Mouse (Mus musculus): ENCODE measurements around the gene Cyp4f17.
A peak's percentile ranks its signal among the peaks of the same experiment; 100 is the strongest.
"Not testable (repeated sequence)": the region's sequence is repeated elsewhere in the genome, so short reads cannot be mapped to it uniquely, and the experiment has no call there.

The Cyp4f17 gene

GRCm38 (mm10) chr17:32505851-32506728, at the start of gene Cyp4f17:
TSS of gene Cyp4f17 (plus strand) at chr17:32506050.
- DNase-seq: no peak

GRCm38 (mm10) chr17:32468494-32468893, 37.4 kb upstream of the Cyp4f17 start:
- DNase-seq: no peak

GRCm38 (mm10) chr17:32470795-32471194, 35.1 kb upstream of the Cyp4f17 start:
- no peak for DNase-seq

- DNase-seq: no peak
Observed at GRCm38 (mm10) chr17:32472176-32472575, 33.7 kb upstream of the Cyp4f17 start.

- no peak for DNase-seq
Observed at GRCm38 (mm10) chr17:32474954-32475560, 30.8 kb upstream of the Cyp4f17 start.

GRCm38 (mm10) chr17:32477204-32477603, 28.6 kb upstream of the Cyp4f17 start:
- DNase-seq: no peak

GRCm38 (mm10) chr17:32478727-32479126, 27.1 kb upstream of the Cyp4f17 start:
- DNase-seq: no peak

- DNase-seq: peak; percentile 17
Observed at GRCm38 (mm10) chr17:32479554-32480506, 26.0 kb upstream of the Cyp4f17 start.

- DNase-seq: no peak
Observed at GRCm38 (mm10) chr17:32481766-32482165, 24.1 kb upstream of the Cyp4f17 start.

GRCm38 (mm10) chr17:32483200-32483599, 22.6 kb upstream of the Cyp4f17 start:
- DNase-seq: peak; percentile 94

GRCm38 (mm10) chr17:32492349-32492980, 13.4 kb upstream of the Cyp4f17 start:
- no peak for DNase-seq

- peak; percentile 54 for DNase-seq
Observed at GRCm38 (mm10) chr17:32494601-32495000, 11.2 kb upstream of the Cyp4f17 start.

- DNase-seq: not testable (repeated sequence)
Observed at GRCm38 (mm10) chr17:32500511-32500910, 5.3 kb upstream of the Cyp4f17 start.

GRCm38 (mm10) chr17:32501051-32501450, 4.8 kb upstream of the Cyp4f17 start:
- DNase-seq: no peak

- no peak for DNase-seq
Observed at GRCm38 (mm10) chr17:32503111-32503510, 2.7 kb upstream of the Cyp4f17 start.

- DNase-seq: no peak
Observed at GRCm38 (mm10) chr17:32506729-32507245, 937 bp downstream of the Cyp4f17 start.

- DNase-seq: no peak
Observed at GRCm38 (mm10) chr17:32516126-32516525, 10.3 kb downstream of the Cyp4f17 start.

GRCm38 (mm10) chr17:32521981-32522380, 16.1 kb downstream of the Cyp4f17 start:
- DNase-seq: no peak

GRCm38 (mm10) chr17:32522386-32522785, 16.5 kb downstream of the Cyp4f17 start:
- DNase-seq: no peak

GRCm38 (mm10) chr17:32522816-32523215, 17.0 kb downstream of the Cyp4f17 start:
- no peak for DNase-seq

GRCm38 (mm10) chr17:32523895-32524294, 18.0 kb downstream of the Cyp4f17 start:
- no peak for DNase-seq

- not testable (repeated sequence) for DNase-seq
Observed at GRCm38 (mm10) chr17:32526341-32526740, 20.5 kb downstream of the Cyp4f17 start.

Data from cerebellum, adult 9-11 months (tissue).